19 mouse cellular contexts compared by ENCODE assay signal in genomic region chr14:56830491-56831045, GRCm38 (mm10).
"Had no signal": no experiment of that assay in that cellular context is flagged by ENCODE, and none has a peak within 500 bp of the region (broad histone marks: within the 10 kb centered on the region; RNA-seq: fewer than 3 reads in every experiment).

No protein-coding gene starts in this region.

- H3K27me3 ChIP-seq: midbrain, embryonic 12.5 days; midbrain, embryonic 15.5 days; neural tube, embryonic 13.5 days had no signal

- H3K9ac ChIP-seq: liver, embryonic 14.5 days; liver, postnatal 0 days; lung, embryonic 14.5 days; midbrain, embryonic 12.5 days; midbrain, embryonic 15.5 days; neural tube, embryonic 13.5 days had no signal

- H3K4me1 ChIP-seq: midbrain, embryonic 12.5 days; midbrain, embryonic 15.5 days; neural tube, embryonic 13.5 days had no signal

- H3K36me3 ChIP-seq: midbrain, embryonic 12.5 days; midbrain, embryonic 15.5 days; neural tube, embryonic 13.5 days had no signal

- H3K9me3 ChIP-seq: midbrain, embryonic 12.5 days; midbrain, embryonic 15.5 days; neural tube, embryonic 13.5 days had no signal

- DNase-seq: kidney, adult 11 months; kidney, postnatal 25 days; layer of hippocampus, adult 9-11 months; layer of hippocampus, postnatal 36 days; liver, postnatal 0 days; lung, embryonic 14.5 days; right cerebral cortex, adult 18-20 months; right cerebral cortex, postnatal 14 days; right cerebral cortex, postnatal 4 days; thymus, adult 18-20 months; thymus, postnatal 36 days had no signal

- H3K27ac ChIP-seq: kidney, postnatal 0 days; layer of hippocampus, adult 2 months; left cerebral cortex, adult 2 months; liver, embryonic 14.5 days; macrophage; midbrain, embryonic 12.5 days; midbrain, embryonic 15.5 days; neural tube, embryonic 13.5 days had no signal

- H3K4me2 ChIP-seq: lung, embryonic 14.5 days; midbrain, embryonic 12.5 days; midbrain, embryonic 15.5 days; neural tube, embryonic 13.5 days had no signal

- H3K4me3 ChIP-seq: layer of hippocampus, adult 2 months; left cerebral cortex, adult 2 months; midbrain, embryonic 12.5 days; midbrain, embryonic 15.5 days; neural tube, embryonic 13.5 days had no signal
